Mouse (Mus musculus) MEL (cell line): Measurements from ENCODE around the gene Slc35g3.

Source experiments
- CTCF ChIP-seq, 3 experiments: IDR thresholded peaks in 2 of 3; conservative IDR thresholded peaks in 1 of 3; 2 replicates each; pipeline ENCODE4 v1.5.1; 2011 to 2012; ENCODE audit warnings: low read length in 3 of 3, low read depth in 2 of 3, mild to moderate bottlenecking in 2 of 3, improper control_type of control experiment in 1 of 3, inconsistent platforms in 1 of 3, mixed read lengths in 1 of 3, moderate library complexity in 1 of 3; ENCODE audit not compliant: control insufficient read depth in 1 of 3, insufficient read depth in 1 of 3, poor library complexity in 1 of 3, severe bottlenecking in 1 of 3
- E2F4 ChIP-seq: IDR thresholded peaks from 2 replicates; pipeline ENCODE4 v1.6.1; 2011; ENCODE audit warnings: low read depth, low read length, improper control_type of control experiment, borderline replicate concordance
- GABPA ChIP-seq: IDR thresholded peaks from 2 replicates; pipeline ENCODE4 v1.6.1; 2012; ENCODE audit warnings: low read depth, mild to moderate bottlenecking, inconsistent platforms, low read length, improper control_type of control experiment, moderate library complexity
- GATA1 ChIP-seq: IDR thresholded peaks from 2 replicates; pipeline ENCODE4 v1.6.1; 2011; ENCODE audit warnings: low read depth, low read length, improper control_type of control experiment
- KAT2A ChIP-seq: conservative IDR thresholded peaks from 2 replicates; pipeline ENCODE4 v1.6.1; 2012; ENCODE audit warnings: low read depth, low read length, improper control_type of control experiment, inconsistent platforms
- MAZ ChIP-seq: IDR thresholded peaks from 2 replicates; pipeline ENCODE4 v1.6.1; 2012; ENCODE audit warnings: low read depth, mild to moderate bottlenecking, inconsistent platforms, low read length, improper control_type of control experiment
- NRF1 ChIP-seq: IDR thresholded peaks from 2 replicates; pipeline ENCODE4 v1.6.1; 2014; ENCODE audit warnings: low read depth, mild to moderate bottlenecking, inconsistent platforms, low read length, improper control_type of control experiment, moderate library complexity; ENCODE audit not compliant: poor library complexity, insufficient read depth, severe bottlenecking
- POLR2A ChIP-seq, 2 experiments: IDR thresholded peaks; 2 replicates each; pipeline ENCODE4 v1.6.1; 2011 to 2012; ENCODE audit warnings: low read length in 2 of 2, mild to moderate bottlenecking in 2 of 2, control low read depth in 1 of 2, improper control_type of control experiment in 1 of 2, low read depth in 1 of 2, moderate library complexity in 1 of 2; ENCODE audit not compliant: control insufficient read depth in 1 of 2, insufficient read depth in 1 of 2, poor library complexity in 1 of 2
- POLR2AphosphoS5 ChIP-seq: IDR thresholded peaks from 2 replicates; pipeline ENCODE4 v1.6.1; 2012; ENCODE audit warnings: low read depth, borderline replicate concordance, mild to moderate bottlenecking, inconsistent platforms, low read length, moderate library complexity, mixed read lengths
- RAD21 ChIP-seq: IDR thresholded peaks from 2 replicates; pipeline ENCODE4 v1.6.1; 2011; ENCODE audit warnings: mild to moderate bottlenecking, low read depth, low read length, improper control_type of control experiment
- RCOR1 ChIP-seq: IDR thresholded peaks from 2 replicates; pipeline ENCODE4 v1.6.1; 2012; ENCODE audit warnings: low read depth, mild to moderate bottlenecking, inconsistent platforms, low read length, improper control_type of control experiment
- UBTF ChIP-seq: IDR thresholded peaks from 2 replicates; pipeline ENCODE4 v1.6.1; 2012; ENCODE audit warnings: low read depth, mild to moderate bottlenecking, inconsistent platforms, low read length, improper control_type of control experiment, moderate library complexity, borderline replicate concordance; ENCODE audit not compliant: insufficient read depth
- USF1 ChIP-seq: IDR thresholded peaks from 2 replicates; pipeline ENCODE4 v1.6.1; 2014; ENCODE audit warnings: low read depth, mild to moderate bottlenecking, inconsistent platforms, low read length, improper control_type of control experiment, moderate library complexity
- ZC3H11A ChIP-seq: IDR thresholded peaks from 2 replicates; pipeline ENCODE4 v1.6.1; 2012; ENCODE audit warnings: low read depth, mild to moderate bottlenecking, inconsistent platforms, low read length, improper control_type of control experiment

- TF ChIP-seq E2F4 (no peak), USF1 (no peak), GATA1 (no peak), UBTF (no peak), MAZ (no peak), CTCF (IDR thresholded peaks at IDR 0.05 in 2 of 3, conservative IDR thresholded peaks at IDR 0.05 in 1 of 3; ENCODE audit: control insufficient read depth in 1 of 3, insufficient read depth in 1 of 3, low read depth in 2 of 3, low read length in 3 of 3, poor library complexity in 1 of 3, severe bottlenecking in 1 of 3) (no peak), POLR2A (IDR thresholded peaks at IDR 0.05; ENCODE audit: control insufficient read depth in 1 of 2, insufficient read depth in 1 of 2, low read depth in 1 of 2, low read length in 2 of 2, poor library complexity in 1 of 2) (no peak), ZC3H11A (no peak), RCOR1 (no peak), GABPA (no peak), RAD21 (no peak), NRF1 (no peak), POLR2AphosphoS5 (no peak), KAT2A (no peak)
Observed at GRCm38 (mm10) chr11:69710470-69710869, 51.3 kb downstream of the Slc35g3 start.
